Mouse (Mus musculus) liver, adult 2 months (tissue): ENCODE data around the gene Tob2. TPM values are rescaled to one million over a fixed set of nuclear protein-coding genes. Genes with fewer than 3 reads are reported as not detected.

Source experiments
- DNase-seq: peaks from one replicate; pipeline ENCODE4 v3.0.0-alpha.2; 2011; ENCODE audit warnings: low read depth, low spot score; ENCODE audit errors: extremely low read depth
- H3K27ac ChIP-seq: fragments of 200-500 bp; replicated peaks from 2 replicates; pipeline ENCODE4 v1.5.1; 2012; ENCODE audit warnings: low read depth, mild to moderate bottlenecking, control low read depth, inconsistent platforms, low read length; ENCODE audit not compliant: insufficient read depth
- H3K27me3 ChIP-seq: fragments of 200-500 bp; 2 replicates; pipeline ENCODE4 v1.6.1; 2012; ENCODE audit warnings: mild to moderate bottlenecking, moderate library complexity, low read length, inconsistent platforms; ENCODE audit not compliant: control insufficient read depth, insufficient read depth
- H3K36me3 ChIP-seq: fragments of 200-500 bp; 2 replicates; pipeline ENCODE4 v1.6.1; 2012; ENCODE audit warnings: low read length, inconsistent platforms; ENCODE audit not compliant: control insufficient read depth, insufficient read depth
- H3K4me1 ChIP-seq: fragments of 200-500 bp; 2 replicates; pipeline ENCODE4 v1.6.1; 2011; ENCODE audit warnings: low read length; ENCODE audit not compliant: control insufficient read depth, insufficient read depth
- H3K4me3 ChIP-seq: fragments of 200-500 bp; 2 replicates; pipeline ENCODE4 v1.5.1; 2011; ENCODE audit warnings: low read depth, mild to moderate bottlenecking, control low read depth, low read length, moderate library complexity; ENCODE audit not compliant: insufficient read depth
- H3K79me2 ChIP-seq: fragments of 200-500 bp; 2 replicates; pipeline ENCODE4 v1.6.1; 2012; ENCODE audit warnings: inconsistent platforms, mild to moderate bottlenecking, low read length, moderate library complexity; ENCODE audit not compliant: control insufficient read depth, insufficient read depth
- H3K9ac ChIP-seq: fragments of 200-500 bp; 2 replicates; pipeline ENCODE4 v1.6.1; 2012; ENCODE audit warnings: low read depth, mild to moderate bottlenecking, control low read depth, inconsistent platforms, low read length
- CTCF ChIP-seq: fragments of 200-500 bp; IDR thresholded peaks from 2 replicates; pipeline ENCODE4 v1.5.1; 2011; ENCODE audit warnings: low read depth, low read length, control low read depth
- POLR2A ChIP-seq: fragments of 200-500 bp; IDR thresholded peaks from 2 replicates; pipeline ENCODE4 v1.6.1; 2011; ENCODE audit warnings: low read length, control low read depth; ENCODE audit not compliant: insufficient read depth; ENCODE audit errors: extremely low read depth
- WGBS: fragments of 180-500 bp; shearing (Covaris S2); methylation state at CpG from one replicate; pipeline ENCODE4 v1.1.7; 2018; 5-methylcytosine and 5-hydroxymethylcytosine counted together
- polyA plus RNA-seq: library from polyadenylated mRNA; depleted of rRNA; stranded (reverse); fragments of >200 nt; gene quantifications from 2 replicates; pipeline ENCODE4 v1.2.3, GENCODE M21; 2012
- total RNA-seq: library from RNA; depleted of rRNA; stranded (reverse); fragments of >200 nt; gene quantifications from 2 replicates; pipeline ENCODE4 v1.2.3, GENCODE M21; 2014

The Tob2 gene
- total and polyA plus RNA-seq, 2 experiments = 15.8 to 21.6 TPM

- peaks cover 13% of the 10 kb centered on the region for H3K4me1 ChIP-seq
- H3K27me3 ChIP-seq = no peaks in the 10 kb centered on the region
- no peak overlapping the region for H3K4me3 ChIP-seq
- 51% methylated on average over 7 of the region's 7 CpGs for WGBS
- peak overlapping the region; percentile 1 for H3K27ac ChIP-seq
- no peak for TF ChIP-seq POLR2A
- no peak for TF ChIP-seq CTCF
- DNase-seq = peak; percentile 77
- peaks cover 31% of the 10 kb centered on the region for H3K36me3 ChIP-seq
- no peaks in the 10 kb centered on the region for H3K79me2 ChIP-seq
- no peak overlapping the region for H3K9ac ChIP-seq
Observed at GRCm38 (mm10) chr15:81828426-81829207, 30.0 kb downstream of the Tob2 start.

- H3K4me1 ChIP-seq = peaks cover 7% of the 10 kb centered on the region
- peaks cover 56% of the 10 kb centered on the region for H3K36me3 ChIP-seq
- no peaks in the 10 kb centered on the region for H3K27me3 ChIP-seq
- H3K79me2 ChIP-seq = no peaks in the 10 kb centered on the region
- no peak overlapping the region for H3K4me3 ChIP-seq
- WGBS = 62% methylated on average over 3 of the region's 3 CpGs
- DNase-seq = no peak
- no peak overlapping the region for H3K27ac ChIP-seq
- H3K9ac ChIP-seq = no peak overlapping the region
- no peak for TF ChIP-seq CTCF
- TF ChIP-seq POLR2A = no peak
Observed at GRCm38 (mm10) chr15:81824832-81825231, 33.8 kb downstream of the Tob2 start.

GRCm38 (mm10) chr15:81822631-81823030, 36.0 kb downstream of the Tob2 start:
- peak; percentile 90 for DNase-seq
- Histone ChIP-seq H3K27me3 (no peaks in the 10 kb centered on the region), H3K9ac (no peak overlapping the region), H3K4me1 (peaks cover 5% of the 10 kb centered on the region), H3K27ac (peak overlapping the region; percentile 58), H3K79me2 (no peaks in the 10 kb centered on the region), H3K4me3 (no peak overlapping the region), H3K36me3 (peaks cover 72% of the 10 kb centered on the region)
- TF ChIP-seq CTCF (no peak), POLR2A (no peak)
- 17% methylated on average over 3 of the region's 3 CpGs for WGBS

- Histone ChIP-seq H3K27me3 (no peaks in the 10 kb centered on the region), H3K4me1 (peaks cover 11% of the 10 kb centered on the region), H3K79me2 (peaks cover 5% of the 10 kb centered on the region; the same call in 1 of the 2 replicates), H3K4me3 (no peak overlapping the region), H3K27ac (no peak overlapping the region), H3K36me3 (peaks cover 63% of the 10 kb centered on the region), H3K9ac (no peak overlapping the region)
- DNase-seq = no peak
- WGBS = 99% methylated on average over 3 of the region's 3 CpGs
- TF ChIP-seq CTCF (no peak), POLR2A (no peak)
Observed at GRCm38 (mm10) chr15:81818404-81818803, 40.2 kb downstream of the Tob2 start.

GRCm38 (mm10) chr15:81814716-81815370, 43.8 kb downstream of the Tob2 start:
- H3K4me1 ChIP-seq = peaks cover 17% of the 10 kb centered on the region
- no peaks in the 10 kb centered on the region for H3K27me3 ChIP-seq
- 57% methylated on average over 12 of the region's 12 CpGs for WGBS
- TF ChIP-seq CTCF (no peak), POLR2A (no peak)
- H3K9ac ChIP-seq = no peak overlapping the region
- DNase-seq = peak; percentile 49
- H3K27ac ChIP-seq = no peak overlapping the region
- H3K79me2 ChIP-seq = peaks cover 9% of the 10 kb centered on the region; the same call in 1 of the 2 replicates
- H3K4me3 ChIP-seq = no peak overlapping the region
- H3K36me3 ChIP-seq = peaks cover 40% of the 10 kb centered on the region
